Mouse (Mus musculus) heart, postnatal 10 days (tissue): ENCODE data around the gene Gas2l3. TPM values are rescaled to one million over a fixed set of nuclear protein-coding genes. Genes with fewer than 3 reads are reported as not detected.
A peak's percentile ranks its signal among the peaks of the same experiment; 100 is the strongest.

Source experiments
- DNase-seq, 2 experiments: peaks; one replicate each; pipeline ENCODE4 v3.0.0; 2021
- intact Hi-C: fragments of 180-260 bp; cut with DNase I; formaldehyde crosslinking; loops from one replicate; pipeline ENCODE4 v1.15.1; 2025
- total RNA-seq, 2 experiments: library from RNA; stranded (reverse); gene quantifications; 2 replicates each; pipeline ENCODE4 v1.2.3; 2021

Gas2l3 gene
- total RNA-seq, 2 experiments from 2014 or later: 12.9 to 14.6 TPM

- DNase-seq: no peak
- intact Hi-C loops: no loop called here
Measured at GRCm38 (mm10) chr10:89404936-89405335, 38.8 kb downstream of the Gas2l3 start.

- intact Hi-C loops: no loop called here
- peak; percentile 48 to 56 for DNase-seq
Measured at GRCm38 (mm10) chr10:89400674-89401336, 43.0 kb downstream of the Gas2l3 start.

GRCm38 (mm10) chr10:89395823-89396222 is 47.9 kb downstream of the Gas2l3 start:
- DNase-seq: peak; percentile 14 to 54
- intact Hi-C loops: no loop called here

GRCm38 (mm10) chr10:89395321-89395720 is 48.4 kb downstream of the Gas2l3 start:
- intact Hi-C loops: no loop called here
- no peak for DNase-seq

GRCm38 (mm10) chr10:89392687-89393086 is 51.1 kb downstream of the Gas2l3 start:
- no peak for DNase-seq
- intact Hi-C loops: no loop called here

- DNase-seq: no peak
- intact Hi-C loops: no loop called here
Measured at GRCm38 (mm10) chr10:89391571-89392163, 52.1 kb downstream of the Gas2l3 start.

GRCm38 (mm10) chr10:89386461-89386860 is 57.3 kb downstream of the Gas2l3 start:
- DNase-seq: no peak
- intact Hi-C loops: loop anchor here (10.0 kb wide), 1 partner anchor 248 kb away; no protein-coding TSS in a partner anchor

GRCm38 (mm10) chr10:89383462-89383861 is 60.3 kb downstream of the Gas2l3 start:
- intact Hi-C loops: loop anchor here (1.0 to 10.0 kb wide), 3 partner anchors 41 to 251 kb away; partner anchors contain the start of gene Ano4
- peak; percentile 80 to 90 for DNase-seq

GRCm38 (mm10) chr10:89377750-89378149 is 66.0 kb downstream of the Gas2l3 start:
- DNase-seq: no peak
- intact Hi-C loops: no loop called here

- intact Hi-C loops: no loop called here
- DNase-seq: no peak
Measured at GRCm38 (mm10) chr10:89370051-89370450, 73.7 kb downstream of the Gas2l3 start.

GRCm38 (mm10) chr10:89358933-89359332 is 84.8 kb downstream of the Gas2l3 start:
- no peak for DNase-seq
- intact Hi-C loops: no loop called here

Other genes with a start within 250 kb of the Gas2l3 start
- 1 to 10 TPM; 4.5 to 6.1 TPM for gene Ano4, start 99.2 kb downstream of the Gas2l3 start, total RNA-seq
- gene Nr1h4, start 89.6 kb upstream of the Gas2l3 start, total RNA-seq: 1 to 10 TPM in 1 of 2 experiments, under 1 TPM in 1; 0.72 to 1.1 TPM
- not detected for gene Slc17a8, start 177.3 kb upstream of the Gas2l3 start, total RNA-seq
- gene Scyl2, start 242.3 kb upstream of the Gas2l3 start, total RNA-seq: 10 to 100 TPM; 21.9 to 23.1 TPM